Mouse (Mus musculus) CD4-positive, CD25-positive, alpha-beta regulatory T cell, adult 9 weeks (primary cell): ENCODE measurements around the gene Zp3r. TPM values are rescaled to one million over a fixed set of nuclear protein-coding genes. Genes with fewer than 3 reads are reported as not detected.

Source experiments
- polyA plus RNA-seq: library from polyadenylated mRNA; unstranded; fragments of 100-300 nt; shearing (Covaris generic); gene quantifications from one replicate; pipeline ENCODE4 v1.2.1, GENCODE M21; 2017

The Zp3r gene
- polyA plus RNA-seq, result not detected

DNA sequence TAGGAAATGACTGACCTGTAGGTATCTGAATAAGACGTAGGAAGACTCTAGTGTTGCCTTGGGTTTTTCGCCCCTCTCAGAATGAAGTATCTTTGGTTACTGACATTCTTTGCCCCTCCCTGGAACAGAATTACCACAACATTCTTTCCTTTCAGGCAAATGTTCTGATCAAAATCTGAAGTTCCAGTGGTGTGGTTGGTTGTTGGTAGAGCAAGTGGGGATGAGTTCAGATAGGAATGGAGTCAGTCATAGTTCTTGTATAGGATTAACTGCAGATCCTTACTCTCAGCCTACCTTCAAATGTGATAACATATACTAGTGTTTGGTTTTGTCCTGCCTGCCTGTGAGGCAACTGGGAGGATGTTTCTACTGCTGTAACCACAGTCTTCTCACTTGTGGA lies at the start of gene Zp3r:
Gene Zp3r, minus strand, starts transcription at position 101 of the 400 bp plus-strand sequence.

DNA sequence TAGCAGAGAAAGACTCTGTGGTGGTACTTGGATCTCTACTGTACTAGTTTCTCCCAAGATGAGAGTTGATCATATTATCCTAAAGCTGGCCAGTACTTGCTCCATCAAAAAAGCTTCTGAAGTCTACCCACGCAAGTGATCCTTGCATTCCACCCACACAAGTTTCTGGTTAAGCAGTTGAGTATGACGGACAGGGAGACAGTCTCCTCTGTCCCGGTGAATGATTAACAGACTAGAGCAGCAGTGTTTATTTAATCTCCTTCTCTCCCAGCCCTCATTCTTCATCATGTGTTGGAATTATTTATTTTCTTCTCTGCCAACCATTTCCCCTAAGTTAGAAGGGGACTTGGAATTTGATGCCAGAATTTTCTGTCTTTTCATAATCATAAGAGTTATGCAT lies 32.0 kb upstream of the Zp3r start, which contains the start of gene C4bp:
Gene C4bp, minus strand, starts transcription at position 179 of the 400 bp plus-strand sequence.

Other genes starting within 250 kb of the Zp3r start
- not detected for gene Cd55b, start 206.6 kb downstream of the Zp3r start, polyA plus RNA-seq
- gene Cd55, start 166.9 kb downstream of the Zp3r start, polyA plus RNA-seq, result 48.1 TPM
- gene C4bp, start 32.0 kb upstream of the Zp3r start, polyA plus RNA-seq, result 0.09 TPM
- gene Gm29427, start 86.2 kb upstream of the Zp3r start, polyA plus RNA-seq, result not detected
- 7.0 TPM for gene Yod1, start 87.7 kb upstream of the Zp3r start, polyA plus RNA-seq
- 6.1 TPM for gene Pfkfb2, start 99.6 kb upstream of the Zp3r start, polyA plus RNA-seq
- 0.71 TPM for gene AA986860, start 102.4 kb upstream of the Zp3r start, polyA plus RNA-seq
- gene Fcamr, start 171.3 kb upstream of the Zp3r start, polyA plus RNA-seq, result 0.67 TPM
- 0.14 TPM for gene Pigr, start 197.1 kb upstream of the Zp3r start, polyA plus RNA-seq
- 5.2 TPM for gene Fcmr, start 236.0 kb upstream of the Zp3r start, polyA plus RNA-seq